Mouse (Mus musculus) cerebellum, postnatal 4 days (tissue): ENCODE measurements around the gene Psme3.

Source experiments
- DNase-seq, 2 experiments: peaks; one replicate each; pipeline ENCODE4 v3.0.0; 2022; ENCODE audit warnings: low spot score in 2 of 2, mixed read lengths in 1 of 2

Psme3 gene

GRCm38 (mm10) chr11:101315665-101316500 lies at the start of gene Psme3:
Psme3 (plus strand) TSS chr11:101316213.
- DNase-seq: peak; percentile 73 to 90

- DNase-seq: no peak
Measured at GRCm38 (mm10) chr11:101269577-101270116, 46.4 kb upstream of the Psme3 start.

GRCm38 (mm10) chr11:101272446-101272845 lies 43.6 kb upstream of the Psme3 start:
- no peak for DNase-seq

GRCm38 (mm10) chr11:101275309-101275708 lies 40.7 kb upstream of the Psme3 start:
- DNase-seq: no peak

GRCm38 (mm10) chr11:101276319-101277070 lies 39.5 kb upstream of the Psme3 start:
- DNase-seq: no peak

- no peak for DNase-seq
Measured at GRCm38 (mm10) chr11:101277381-101278222, 38.4 kb upstream of the Psme3 start.

GRCm38 (mm10) chr11:101278223-101279192 lies 37.5 kb upstream of the Psme3 start, which contains the start of the genes Cntd1 and Coa3:
Cntd1 (plus strand) TSS chr11:101279012.
Coa3 (minus strand) TSS chr11:101279114.
- DNase-seq: peak; percentile 55 to 79

GRCm38 (mm10) chr11:101279193-101279569 lies 36.8 kb upstream of the Psme3 start:
- DNase-seq: no peak

GRCm38 (mm10) chr11:101280837-101281236 lies 35.2 kb upstream of the Psme3 start:
- no peak for DNase-seq

- no peak for DNase-seq
Measured at GRCm38 (mm10) chr11:101282896-101283295, 33.1 kb upstream of the Psme3 start.

- DNase-seq: no peak
Measured at GRCm38 (mm10) chr11:101283805-101284204, 32.2 kb upstream of the Psme3 start.

GRCm38 (mm10) chr11:101287306-101287705 lies 28.7 kb upstream of the Psme3 start:
- no peak for DNase-seq

- DNase-seq: no peak
Measured at GRCm38 (mm10) chr11:101291231-101291630, 24.8 kb upstream of the Psme3 start.

- no peak for DNase-seq
Measured at GRCm38 (mm10) chr11:101295191-101295590, 20.8 kb upstream of the Psme3 start.

GRCm38 (mm10) chr11:101300881-101301280 lies 15.1 kb upstream of the Psme3 start:
- DNase-seq: no peak

GRCm38 (mm10) chr11:101301299-101302003 lies 14.6 kb upstream of the Psme3 start:
- no peak for DNase-seq

GRCm38 (mm10) chr11:101302004-101302798 lies 13.8 kb upstream of the Psme3 start, which contains the start of gene Becn1:
Becn1 (minus strand) TSS chr11:101302286.
- peak; percentile 97 to 99 for DNase-seq

GRCm38 (mm10) chr11:101307744-101308143 lies 8.3 kb upstream of the Psme3 start:
- DNase-seq: no peak

- DNase-seq: no peak
Measured at GRCm38 (mm10) chr11:101311083-101311482, 4.9 kb upstream of the Psme3 start.
